Mouse (Mus musculus) cerebellum, adult (tissue): ENCODE results near the gene Acbd3.

Source experiments
- ATAC-seq: cut with Nextera tagmentation; 2 replicates; pipeline ENCODE4 v1.9.2; 2017; ENCODE audit warnings: mild to moderate bottlenecking, moderate library complexity, mixed read lengths; ENCODE audit not compliant: insufficient number of reproducible peaks, low FRiP score, low TSS enrichment

Acbd3 gene

DNA sequence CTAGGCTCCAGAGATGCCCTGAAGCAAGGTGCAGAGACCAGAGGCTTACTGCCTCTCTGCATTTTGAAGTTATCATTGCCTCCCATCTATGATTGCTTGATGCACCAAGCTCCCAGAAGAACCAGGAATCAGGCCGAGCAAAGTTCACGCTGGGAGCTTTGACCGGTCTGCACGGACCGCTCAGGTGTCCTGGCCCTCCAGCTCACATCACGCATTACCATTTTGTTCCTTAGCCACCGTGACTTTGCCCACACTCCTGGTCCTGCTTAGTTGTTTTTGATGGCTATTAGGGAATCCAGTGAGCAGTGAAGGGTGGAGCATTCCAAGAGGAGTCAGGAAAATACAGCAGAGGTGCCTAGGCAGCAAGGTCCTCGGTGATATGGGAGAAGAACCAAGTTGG lies 54.4 kb downstream of the Acbd3 start:
- no peak for ATAC-seq

DNA sequence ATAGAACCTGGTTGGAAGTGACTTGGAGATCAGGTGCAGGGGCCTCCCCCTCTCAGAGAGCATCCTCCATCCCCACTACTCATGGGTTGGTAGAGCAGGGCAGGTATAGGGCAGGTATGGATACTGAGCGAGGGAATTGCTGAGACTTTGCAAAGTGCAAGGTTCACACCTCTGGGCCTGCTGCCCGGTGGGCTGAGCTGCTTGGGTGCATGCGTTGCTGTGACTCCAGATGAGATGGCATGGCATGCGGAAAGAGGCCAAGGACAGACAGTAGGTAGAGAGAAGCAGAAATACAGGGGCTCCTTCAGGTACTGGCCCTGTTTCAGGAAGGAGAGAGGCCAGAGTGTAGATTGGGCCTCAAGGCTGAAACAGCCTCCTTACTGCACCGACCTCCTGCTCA lies 55.4 kb downstream of the Acbd3 start:
- ATAC-seq = no peak

DNA sequence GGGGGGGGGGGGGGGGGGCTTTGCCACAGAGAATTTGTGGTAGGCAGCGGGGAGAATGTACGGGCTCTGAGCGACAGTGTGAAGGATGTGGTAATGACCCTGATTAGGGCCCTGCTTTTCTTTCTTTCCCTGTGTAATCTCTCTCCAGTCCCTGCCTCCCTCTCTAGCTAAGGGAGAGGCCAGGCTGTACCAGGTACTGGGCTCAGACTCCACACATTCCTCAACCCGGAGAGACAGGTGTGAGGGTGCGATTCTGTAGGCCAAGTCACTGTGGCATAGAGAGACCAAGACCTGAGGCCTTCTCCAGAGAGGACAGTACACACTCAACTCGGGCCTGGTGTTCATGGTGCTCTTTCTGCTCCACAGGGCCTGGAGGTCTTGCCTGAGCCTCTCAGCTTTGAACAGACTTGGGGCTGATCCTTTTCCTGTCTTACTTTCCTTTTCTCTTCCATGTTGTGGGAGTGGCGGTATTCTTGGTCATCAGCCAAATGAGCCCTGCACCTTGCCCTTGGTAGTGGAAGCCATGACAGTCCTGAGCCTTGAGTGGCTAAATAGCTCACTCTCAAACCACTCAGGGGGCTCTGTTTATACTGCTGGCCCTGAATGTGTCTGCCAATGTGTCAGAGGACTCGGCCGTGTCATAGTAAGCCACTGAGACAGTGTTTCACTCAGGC lies 57.2 kb downstream of the Acbd3 start:
- no peak for ATAC-seq

- no peak for ATAC-seq
These were observed 57.7 kb downstream of the Acbd3 start for GRCm38 (mm10) chr1:180783580-180783928.

DNA sequence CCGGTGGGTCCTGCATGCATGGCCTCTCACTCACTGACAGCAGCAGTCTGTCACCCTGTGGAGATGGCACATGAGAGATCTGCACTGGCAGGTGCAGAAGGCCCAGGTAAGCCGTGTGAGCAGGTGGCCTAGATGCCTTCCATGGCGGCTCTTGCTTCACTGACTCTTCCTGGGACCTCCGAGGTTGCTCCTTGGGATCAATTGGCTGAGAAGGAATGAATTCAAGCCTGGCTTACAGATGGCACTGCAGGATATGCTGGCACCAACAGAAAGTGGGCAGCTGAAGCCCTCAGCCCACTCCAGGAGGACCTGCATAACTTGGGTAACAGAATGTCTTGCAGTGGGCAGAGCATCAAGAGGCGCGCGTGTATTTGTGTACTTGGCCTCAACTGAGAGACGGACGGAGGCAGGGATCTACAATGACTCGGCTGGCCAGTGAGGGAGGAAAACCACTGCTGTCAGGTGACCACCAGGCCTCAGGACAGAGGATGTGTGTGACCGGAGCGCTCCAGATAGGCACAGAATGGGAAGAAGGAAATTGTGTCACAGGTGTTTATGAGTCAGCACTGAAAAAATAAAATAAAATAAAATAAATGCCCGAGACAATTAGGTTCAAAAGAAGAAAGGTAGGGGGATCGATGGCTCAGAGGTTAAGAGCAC lies 66.1 kb downstream of the Acbd3 start:
- no peak for ATAC-seq

DNA sequence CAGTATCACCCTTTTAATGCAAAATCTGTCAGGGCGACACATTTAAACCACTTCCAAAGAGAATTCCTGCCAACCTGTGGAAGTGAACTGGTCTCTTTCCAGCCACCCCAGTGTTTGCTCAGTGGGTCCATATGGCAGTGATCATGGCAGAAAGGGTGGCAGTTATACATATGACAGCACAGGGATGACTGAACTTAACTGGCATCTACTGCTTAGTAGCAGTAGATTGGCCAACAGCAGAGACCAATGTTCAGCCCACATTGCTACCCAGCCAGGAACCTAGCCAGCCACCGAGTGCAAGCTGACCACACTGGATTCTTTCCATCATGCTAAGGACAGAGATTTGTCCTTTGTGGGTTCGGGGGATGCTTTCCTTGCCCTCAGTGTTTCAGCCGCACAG lies 67.0 kb downstream of the Acbd3 start:
- peak; percentile 67; the same call in 1 of the 2 replicates for ATAC-seq

DNA sequence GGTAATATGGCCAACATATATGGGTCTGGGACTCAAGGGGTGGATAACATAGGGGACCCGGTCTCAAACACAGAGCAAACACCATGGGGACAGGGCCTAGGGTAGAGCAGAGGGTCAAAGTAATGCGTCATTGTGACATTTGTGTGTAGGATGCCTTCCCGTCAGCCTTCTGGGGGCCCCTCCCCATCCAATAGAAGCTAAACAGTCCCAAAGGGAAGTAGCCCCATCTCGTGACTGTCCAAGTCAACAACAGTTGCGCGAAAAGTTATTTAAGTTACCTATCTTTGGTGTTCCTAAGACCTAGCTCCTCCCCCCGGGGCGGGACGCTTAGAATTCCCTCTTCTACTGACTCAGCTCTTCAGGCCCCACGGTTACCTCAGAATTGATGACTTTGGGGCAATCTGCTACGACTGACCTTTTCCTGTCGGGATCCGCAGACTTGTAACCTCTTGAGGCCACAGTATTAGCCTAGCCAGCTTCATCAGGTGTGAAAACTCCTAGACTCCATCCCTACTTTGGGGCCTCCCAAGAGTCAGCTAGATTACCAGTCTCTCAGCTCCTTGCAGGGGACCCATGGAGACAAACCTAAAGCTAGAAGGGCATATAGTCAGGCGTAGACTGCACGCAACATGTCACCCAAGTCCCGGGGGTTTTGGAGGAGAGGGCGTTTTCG lies 67.7 kb downstream of the Acbd3 start:
- no peak for ATAC-seq

GRCm38 (mm10) chr1:180794170-180794569 lies 68.3 kb downstream of the Acbd3 start:
- ATAC-seq = peak; percentile 59; the same call in 1 of the 2 replicates

GRCm38 (mm10) chr1:180798660-180799059 lies 72.8 kb downstream of the Acbd3 start:
- ATAC-seq = no peak

GRCm38 (mm10) chr1:180799253-180799652 lies 73.4 kb downstream of the Acbd3 start:
- no peak for ATAC-seq

DNA sequence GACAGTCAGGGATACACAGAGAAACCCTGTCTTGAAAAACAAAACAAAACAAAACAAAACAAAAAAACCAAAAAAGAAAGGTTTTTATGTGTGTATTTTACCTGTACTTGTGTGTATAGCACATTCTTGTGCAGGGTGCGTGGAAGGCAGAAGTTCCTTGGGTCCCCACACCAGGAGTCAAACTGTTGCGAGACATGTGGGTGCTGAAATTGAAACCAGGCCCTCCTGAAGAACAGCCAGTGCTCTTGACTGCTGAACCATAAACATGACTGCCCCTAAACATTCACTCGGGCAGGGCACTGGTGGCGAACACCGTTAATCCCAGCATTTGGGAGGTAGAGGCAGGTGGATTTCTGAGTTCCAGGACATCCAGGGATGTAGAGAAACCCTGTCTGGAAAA lies 74.2 kb downstream of the Acbd3 start:
- ATAC-seq = no peak

GRCm38 (mm10) chr1:180800814-180801213 lies 75.0 kb downstream of the Acbd3 start:
- ATAC-seq = no peak

DNA sequence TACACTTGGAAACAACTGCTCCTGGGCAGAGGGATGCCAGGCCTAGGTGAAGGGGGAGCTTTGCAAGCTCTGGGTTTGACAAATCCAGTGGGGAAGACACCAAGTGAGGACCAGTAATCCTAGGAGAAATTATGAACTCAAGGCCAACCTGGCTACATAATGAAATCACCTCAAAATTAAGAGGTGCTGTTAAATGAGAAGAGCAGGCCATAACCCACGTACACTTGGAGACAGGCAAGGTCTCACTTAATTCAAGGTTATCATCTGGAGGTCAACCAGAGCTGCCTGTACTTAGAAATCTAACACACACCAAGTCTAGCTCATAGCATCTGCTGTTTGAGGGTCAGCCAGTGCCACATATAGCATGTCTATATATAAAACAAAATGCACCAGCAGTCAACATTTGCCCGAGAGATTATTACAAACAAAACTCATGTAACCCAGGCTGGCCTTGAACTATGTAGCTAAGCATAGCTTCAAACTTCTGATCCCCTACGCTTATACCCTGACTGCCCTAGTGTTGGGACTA lies 75.7 kb downstream of the Acbd3 start:
- no peak for ATAC-seq
